Mouse (Mus musculus): ENCODE measurements at regions not wholly inside any gene's neighbourhood (a gene's known extent, or its start where the extent isn't known, plus 50 kb on each side); places are given as distances from the start of the nearest gene placed in this dataset.

DNA sequence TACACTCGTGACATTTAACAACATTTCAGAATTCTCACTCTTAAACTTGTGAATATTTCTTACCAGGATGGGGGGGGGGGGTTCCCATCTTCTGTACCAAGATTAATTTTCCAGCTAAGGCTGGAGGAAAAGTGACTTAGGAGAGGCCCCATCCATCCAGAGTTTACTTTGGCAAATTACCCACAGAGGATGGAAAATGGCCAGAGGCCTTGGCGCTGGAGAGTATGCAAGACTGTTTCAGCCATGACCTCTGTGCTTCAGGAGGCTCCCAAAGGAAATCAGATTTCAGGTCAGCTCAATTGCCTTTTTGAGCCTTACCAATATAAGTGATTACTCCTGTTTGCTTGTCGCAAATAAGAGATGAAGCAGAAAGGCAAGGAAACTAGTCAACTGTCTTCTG, 143.4 kb upstream of the F930015N05Rik start:
- peak; percentile 68 to 69 for DNase-seq

GRCm38 (mm10) chr11:64586056-64586455, 149.6 kb upstream of the F930015N05Rik start:
- no peak for DNase-seq

DNA sequence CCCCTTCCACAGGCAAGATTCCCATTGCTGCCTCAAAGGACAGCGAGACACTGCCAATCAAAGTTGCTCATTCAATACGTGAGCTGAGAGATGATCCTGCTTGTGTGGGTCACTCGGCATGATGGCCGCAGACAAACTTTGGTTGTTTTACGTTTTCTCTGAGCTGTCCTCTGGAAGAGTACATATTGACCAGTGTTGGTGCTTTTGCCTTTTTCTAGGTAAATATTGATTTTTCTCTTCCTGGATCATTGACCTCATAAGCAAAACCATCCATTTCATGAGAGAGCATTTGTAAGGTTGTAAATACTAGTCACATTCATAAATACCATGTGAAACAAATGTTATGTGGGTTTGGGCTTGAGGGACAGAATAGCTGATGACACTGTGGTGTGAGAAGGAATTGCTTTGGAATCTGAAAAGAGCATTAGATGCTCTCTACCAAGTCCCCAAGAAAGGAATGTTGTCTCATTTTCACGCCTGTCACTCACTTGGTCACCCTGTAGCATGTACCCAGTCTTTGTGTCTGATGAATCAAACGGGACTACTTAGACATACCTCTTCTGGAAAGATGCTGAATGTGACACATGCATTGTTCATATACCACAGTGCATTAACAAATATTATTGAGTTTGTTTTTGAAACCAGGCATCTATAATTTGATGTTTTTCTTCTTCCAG, 150.7 kb upstream of the F930015N05Rik start:
- DNase-seq: no peak

DNA sequence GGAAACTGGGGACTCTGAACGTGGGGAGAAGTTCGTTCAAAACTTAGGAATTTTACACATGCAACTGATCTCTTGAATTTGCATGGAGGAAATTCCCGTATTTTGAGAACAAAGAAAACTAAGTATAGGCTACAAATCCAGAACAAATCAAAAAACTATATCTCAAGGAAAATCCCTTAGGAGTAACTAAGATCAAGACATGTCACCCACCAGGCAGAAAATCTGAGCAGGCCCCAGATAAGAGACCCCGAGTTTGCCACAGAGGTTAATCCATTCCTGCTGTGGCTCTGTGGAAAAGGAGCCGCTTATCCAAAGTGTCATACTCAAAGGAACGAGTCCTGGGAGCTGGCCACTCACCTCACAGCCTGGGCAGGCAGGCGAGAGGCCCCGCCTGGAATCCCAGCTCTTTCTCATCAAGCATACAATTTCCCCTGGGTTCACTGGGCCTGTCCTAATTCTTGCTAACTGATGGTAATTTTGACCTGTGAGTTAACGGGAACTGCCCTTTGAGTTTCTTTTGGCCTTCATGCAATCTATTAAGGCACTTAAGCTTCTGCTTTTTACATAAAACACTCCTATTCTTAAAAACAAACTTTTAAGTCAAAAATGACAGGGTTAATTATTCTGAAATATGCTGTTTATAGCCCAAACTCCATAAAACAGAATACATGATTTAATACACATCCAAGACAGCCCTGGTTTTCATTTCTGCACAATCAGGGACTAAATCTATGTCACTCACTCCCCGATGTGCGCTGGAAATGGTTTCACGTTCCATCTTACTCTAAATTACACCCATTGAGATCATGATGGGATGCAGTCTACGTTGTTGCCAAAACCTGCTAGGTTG, 151.5 kb upstream of the F930015N05Rik start:
- peak; percentile 9 to 50 for DNase-seq

GRCm38 (mm10) chr11:64588601-64588989, 152.1 kb upstream of the F930015N05Rik start:
- DNase-seq: no peak

DNA sequence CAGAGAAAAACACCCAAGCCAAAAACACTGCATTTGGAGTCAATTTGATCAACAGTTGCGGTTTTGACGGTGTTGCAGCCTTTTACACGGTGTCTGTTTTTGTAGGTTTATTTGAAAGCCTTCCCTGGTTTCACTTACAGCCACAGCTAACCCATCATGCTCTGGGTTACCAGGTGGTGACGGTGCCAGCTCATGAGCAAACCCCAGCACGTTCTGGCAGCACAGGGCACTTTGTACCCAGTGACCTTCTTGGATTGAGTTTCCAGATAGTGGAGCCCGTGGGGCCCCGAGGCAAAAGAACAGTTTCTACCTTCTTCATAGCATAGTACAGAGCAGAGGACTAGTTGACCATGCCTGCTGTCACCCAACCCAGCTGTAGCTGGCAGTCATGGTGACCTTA, 152.6 kb upstream of the F930015N05Rik start:
- peak; percentile 32 to 80 for DNase-seq

DNA sequence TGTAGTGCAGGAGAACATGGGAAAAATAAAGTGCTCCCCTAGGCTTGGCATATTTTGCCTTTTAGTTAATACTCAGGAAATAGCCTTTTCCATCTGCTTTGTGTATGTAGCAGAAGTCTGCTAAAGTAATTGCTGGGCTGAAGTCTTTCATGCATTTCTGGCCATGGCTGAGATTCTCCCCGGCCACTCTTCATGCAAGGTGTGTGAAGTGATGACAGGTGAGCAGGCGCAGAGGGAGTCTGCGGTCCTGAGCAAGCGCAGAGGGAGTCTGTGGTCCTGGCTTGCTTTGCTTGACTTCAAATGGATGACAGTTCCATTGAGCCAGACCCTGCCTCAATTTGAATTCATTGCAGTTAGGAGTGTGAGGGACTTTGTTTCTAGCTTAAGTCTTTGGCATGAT, 153.6 kb upstream of the F930015N05Rik start:
- DNase-seq: no peak

GRCm38 (mm10) chr11:64592253-64592652, 155.8 kb upstream of the F930015N05Rik start:
- no peak for DNase-seq

GRCm38 (mm10) chr11:64597305-64597704, 160.9 kb upstream of the F930015N05Rik start:
- no peak for DNase-seq

DNA sequence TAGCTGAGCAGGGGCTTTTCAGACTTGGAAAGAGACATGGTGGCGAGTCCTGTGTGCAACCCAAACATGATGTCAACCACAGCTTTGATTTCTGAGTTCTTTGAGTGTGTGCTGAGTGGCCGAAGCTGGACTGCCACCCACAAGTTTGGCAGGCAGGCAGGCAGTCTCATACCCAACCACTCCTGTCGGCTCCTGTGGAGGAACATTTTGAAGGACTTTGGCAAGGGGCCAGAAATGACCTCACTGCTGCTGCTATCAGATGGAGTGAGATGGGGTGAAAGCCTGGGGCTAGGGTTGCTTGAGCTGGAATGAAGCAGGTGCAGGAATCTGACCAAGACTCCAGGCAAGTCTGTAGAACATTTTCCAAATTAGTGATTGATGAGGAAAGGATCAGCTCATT, 162.7 kb upstream of the F930015N05Rik start:
- DNase-seq: peak; percentile 81 to 87

GRCm38 (mm10) chr11:64600201-64601102, 164.0 kb upstream of the F930015N05Rik start:
- DNase-seq: peak; percentile 48 to 61

GRCm38 (mm10) chr11:64609043-64609442, 172.6 kb upstream of the F930015N05Rik start:
- DNase-seq: no peak

- no peak for DNase-seq
Observed at GRCm38 (mm10) chr11:64610724-64611123, 174.3 kb upstream of the F930015N05Rik start.

DNA sequence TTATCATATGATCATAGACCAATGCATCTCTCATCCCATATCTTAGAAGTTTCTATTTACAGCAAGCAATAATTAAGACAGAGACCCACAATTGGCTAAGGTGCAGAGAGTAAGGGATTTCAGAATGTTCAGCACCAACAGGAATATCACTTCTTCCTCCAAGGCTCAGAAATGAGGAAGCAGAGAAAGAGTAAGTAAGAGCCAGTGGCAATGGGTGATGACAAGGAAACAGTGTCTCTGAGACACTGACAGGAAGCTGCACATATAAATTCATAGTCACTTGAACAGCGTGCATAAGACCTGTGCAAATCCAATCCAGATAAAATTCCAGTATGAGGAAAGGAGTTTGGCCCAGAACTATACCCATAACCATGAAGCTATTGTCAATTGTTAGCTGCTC, 178.7 kb upstream of the F930015N05Rik start:
- DNase-seq: no peak

DNA sequence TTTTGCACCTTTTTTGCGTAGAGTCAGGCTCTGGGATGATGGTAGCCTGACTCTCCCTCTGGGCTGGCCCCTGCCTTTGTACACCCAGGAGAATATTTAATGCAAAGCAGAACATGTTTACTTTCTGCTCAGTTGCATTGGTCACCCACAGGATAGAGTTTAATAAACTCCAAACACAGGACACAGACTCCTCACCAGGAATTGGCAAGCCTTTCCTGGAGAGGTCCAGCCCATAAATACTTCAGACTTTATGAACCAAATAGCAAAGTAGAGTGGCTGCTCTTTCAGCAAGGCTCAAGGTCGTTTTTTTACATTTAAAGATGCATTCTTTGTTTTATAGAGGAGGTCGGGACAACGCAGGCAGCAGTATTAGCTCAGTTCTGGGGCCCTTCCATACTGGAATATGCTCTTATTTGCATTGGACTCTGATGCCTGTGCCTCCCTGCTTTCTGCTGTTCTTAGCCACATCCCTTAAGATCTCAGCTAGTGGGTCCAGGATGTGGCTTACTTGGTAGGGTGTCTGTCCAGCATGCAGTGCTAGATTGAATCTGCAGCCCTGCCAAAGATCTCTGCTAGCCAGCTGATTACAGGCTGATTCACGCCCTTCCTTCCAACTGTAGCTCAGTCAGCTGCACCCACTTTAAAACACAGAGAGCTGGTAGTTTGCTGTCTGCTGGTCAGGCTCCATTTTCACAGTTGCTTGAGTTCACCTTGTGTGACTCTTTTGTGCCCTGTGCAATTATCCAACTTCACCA, 182.4 kb upstream of the F930015N05Rik start:
- peak; percentile 17 to 49 for DNase-seq

- DNase-seq: peak in 1 of 2 experiments; percentile 31
Observed at GRCm38 (mm10) chr11:64627180-64627579, 190.7 kb upstream of the F930015N05Rik start.

DNA sequence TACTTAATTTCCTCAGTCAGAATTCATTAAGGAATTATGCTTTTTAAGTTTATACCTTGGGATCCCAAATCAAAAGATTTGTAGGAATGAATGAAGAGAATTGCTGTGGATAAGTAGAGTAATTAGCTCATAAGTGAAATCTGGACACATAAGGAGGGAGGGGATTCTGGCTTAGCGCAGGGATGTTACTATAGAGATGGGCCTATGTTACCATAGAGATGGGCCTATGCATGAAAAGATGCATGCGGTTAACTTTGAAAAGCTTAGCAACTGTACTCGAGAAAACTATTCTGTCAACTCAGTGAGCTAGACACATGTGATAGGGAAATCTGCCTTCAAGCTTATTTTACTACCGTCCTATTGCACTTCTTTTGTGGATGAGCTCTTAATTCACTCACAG, 204.5 kb upstream of the F930015N05Rik start:
- no peak for DNase-seq

DNA sequence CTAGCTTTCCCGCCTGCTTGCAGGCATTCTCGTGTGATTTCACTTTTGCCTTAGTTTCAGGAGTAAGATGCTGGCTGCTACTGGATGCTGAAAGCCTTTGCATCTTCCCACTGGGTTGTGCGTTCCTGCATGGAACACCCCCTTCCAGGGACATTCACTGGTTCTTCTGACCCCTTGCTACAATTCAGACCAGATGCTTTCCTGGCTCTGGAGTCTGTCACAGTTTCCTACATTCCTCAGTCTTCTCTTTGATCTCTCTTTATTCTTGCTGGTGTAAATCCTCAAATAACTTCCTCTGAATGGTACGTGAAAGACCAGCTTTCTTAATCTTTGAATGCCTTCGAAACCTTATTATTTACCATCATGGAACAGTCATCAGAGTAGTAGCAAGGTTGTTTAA, 206.7 kb upstream of the F930015N05Rik start:
- DNase-seq: no peak

DNA sequence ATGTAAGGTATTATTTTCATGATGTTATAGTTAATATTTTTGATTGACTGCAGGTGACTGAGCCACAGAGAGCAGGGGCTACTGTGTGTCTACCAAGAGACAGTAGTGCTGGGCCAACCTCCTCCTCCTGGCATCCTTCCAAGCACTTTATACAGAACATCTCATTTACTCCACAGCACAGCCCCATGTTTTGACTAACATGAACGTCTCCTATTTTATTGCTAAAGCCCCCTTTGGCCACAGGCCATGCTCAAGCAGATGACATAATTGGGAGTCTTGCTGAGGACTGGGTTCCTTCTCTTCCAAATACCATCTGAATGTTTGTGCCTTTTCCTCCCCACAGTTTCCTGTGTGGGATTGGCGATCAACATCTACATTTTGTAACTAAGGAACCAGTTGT, 211.5 kb upstream of the F930015N05Rik start:
- DNase-seq: no peak

DNA sequence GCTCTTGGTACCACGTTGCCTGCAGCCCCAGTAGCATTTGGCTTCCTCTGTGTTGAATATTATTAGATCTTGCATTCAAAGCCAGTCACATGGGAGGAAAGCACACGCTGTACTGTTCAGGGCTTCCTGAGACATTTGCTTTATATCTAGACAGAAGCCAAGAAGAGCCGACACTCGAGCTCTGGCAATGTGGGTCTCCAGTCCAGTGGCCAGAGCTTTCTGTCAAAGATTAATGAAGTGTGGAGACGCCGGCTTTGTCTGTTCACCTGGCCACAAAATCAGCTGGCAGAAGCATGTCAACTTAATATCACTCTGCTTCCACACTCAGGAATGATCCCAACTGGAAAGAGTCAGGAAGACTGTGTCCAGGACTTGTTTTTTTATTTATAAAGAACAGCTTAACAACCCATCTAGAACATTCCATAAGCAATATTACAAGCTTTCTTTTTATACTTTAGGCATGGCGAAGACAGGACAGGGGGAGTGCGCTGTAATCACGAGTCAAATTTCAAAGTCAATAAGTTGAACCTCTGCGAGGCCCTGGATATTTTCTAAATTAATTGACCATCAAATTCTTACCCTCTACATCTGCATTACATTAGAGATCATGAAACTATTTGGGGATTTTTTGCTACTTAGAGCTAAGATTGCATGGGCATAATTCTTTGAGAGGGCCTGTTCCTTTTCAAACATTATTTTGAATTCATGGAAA, 214.3 kb upstream of the F930015N05Rik start:
- DNase-seq: no peak

DNA sequence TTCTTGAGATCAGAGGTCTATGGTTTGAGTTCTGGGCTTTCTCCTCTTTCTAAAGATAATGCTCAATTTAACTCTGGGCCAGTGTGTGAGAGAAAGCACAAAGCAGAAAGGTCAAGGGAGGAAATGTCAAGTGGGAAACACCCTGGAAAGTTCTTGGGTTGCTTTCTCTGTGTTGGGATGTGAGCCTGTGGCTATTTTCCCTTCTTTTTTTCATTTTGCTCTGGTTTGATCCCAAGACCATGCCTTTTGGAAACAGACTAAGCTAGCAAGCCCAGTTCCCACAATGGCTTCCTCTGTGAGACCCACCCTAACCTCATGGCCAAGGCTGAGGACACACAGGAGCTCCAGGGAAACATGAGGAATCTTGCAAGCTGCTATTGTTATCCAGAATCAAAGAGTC, 216.4 kb upstream of the F930015N05Rik start:
- DNase-seq: no peak

- DNase-seq: no peak
Observed at GRCm38 (mm10) chr11:64655162-64655561, 218.7 kb upstream of the F930015N05Rik start.
